Mouse (Mus musculus): ENCODE data around the gene Hist1h2bn. TPM values are rescaled to one million over a fixed set of nuclear protein-coding genes. Genes with fewer than 3 reads are reported as not detected.
A peak's percentile ranks its signal among the peaks of the same experiment; 100 is the strongest.
"Not testable (repeated sequence)": the region's sequence is repeated elsewhere in the genome, so short reads cannot be mapped to it uniquely, and the experiment has no call there.

The Hist1h2bn gene
- polyA plus RNA-seq, 1 experiment from 2014 or later = 3.5 TPM

DNA sequence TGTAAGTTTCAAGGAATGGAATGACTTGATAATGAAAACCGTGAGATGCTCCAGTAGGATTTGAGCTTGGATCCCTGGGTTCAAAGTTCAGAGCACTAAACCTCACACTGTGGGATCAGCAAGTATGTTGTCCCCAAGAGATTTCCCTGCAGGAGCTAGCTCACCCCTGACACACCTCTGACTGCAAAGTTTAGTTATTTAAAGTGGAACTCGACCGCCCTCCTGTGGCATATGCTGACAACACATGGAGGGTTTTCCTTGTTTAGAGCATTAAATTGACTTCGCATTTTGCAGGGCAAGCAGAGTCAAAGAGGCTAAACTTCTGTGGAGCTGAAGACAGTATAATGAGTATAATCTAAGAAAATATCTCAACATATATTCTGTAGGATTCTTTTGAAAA lies 49.1 kb downstream of the Hist1h2bn start:
- not testable (repeated sequence) for H3K4me3 ChIP-seq (ENCODE audit: low read depth, low read length); H3K27me3 ChIP-seq (replicated peaks; ENCODE audit: control insufficient read depth, insufficient read depth, low read length); H3K9ac ChIP-seq (ENCODE audit: low read depth, low read length); H3K9me3 ChIP-seq (ENCODE audit: control insufficient read depth, low read length); H3K36me3 ChIP-seq (ENCODE audit: control insufficient read depth, insufficient read depth, low read length); H3K4me1 ChIP-seq (ENCODE audit: control insufficient read depth, insufficient read depth, low read length); DNase-seq (ENCODE audit: low spot score); H3K4me2 ChIP-seq (ENCODE audit: low read depth, low read length); H3K27ac ChIP-seq (replicated peaks; ENCODE audit: low read depth, low read length)
- WGBS = no CpG with 5 or more reads among the region's 4 CpGs
- peak; percentile 82 for ATAC-seq (ENCODE audit: low read depth)

Small RNA genes within 50 kb of the gene (microRNA-seq; reads per million reads assigned to microRNA genes)
- gene Gm44346 (ENCODE audit: borderline number of aligned reads) = not detected
- gene Gm44357 (ENCODE audit: borderline number of aligned reads) = not detected
- not detected for gene Gm44367 (ENCODE audit: borderline number of aligned reads)
- gene Gm44454 (ENCODE audit: borderline number of aligned reads) = not detected

Other genes starting within 250 kb of the Hist1h2bn start
- 8.5 and 9.8 TPM in 2 replicates for gene Zkscan8, start 223.0 kb upstream of the Hist1h2bn start, polyA plus RNA-seq (2014; fragmentation: Nextera tagmentation; extraction: Ambion mirVana)
- gene Olfr1366, start 211.3 kb upstream of the Hist1h2bn start, polyA plus RNA-seq (2014; fragmentation: Nextera tagmentation; extraction: Ambion mirVana) = 0.14 and 0.28 TPM in 2 replicates
- gene Olfr1535, start 194.2 kb upstream of the Hist1h2bn start, polyA plus RNA-seq (2014; fragmentation: Nextera tagmentation; extraction: Ambion mirVana) = 0.12 TPM in 1 of 2 replicates, not detected in the other
- gene Olfr1364, start 172.4 kb upstream of the Hist1h2bn start, polyA plus RNA-seq (2014; fragmentation: Nextera tagmentation; extraction: Ambion mirVana) = not detected in 2 replicates
- not detected in 2 replicates for gene Olfr1362, start 140.1 kb upstream of the Hist1h2bn start, polyA plus RNA-seq (2014; fragmentation: Nextera tagmentation; extraction: Ambion mirVana)
- not detected in 2 replicates for gene Olfr11, start 111.6 kb upstream of the Hist1h2bn start, polyA plus RNA-seq (2014; fragmentation: Nextera tagmentation; extraction: Ambion mirVana)
- gene Olfr1361, start 90.7 kb upstream of the Hist1h2bn start, polyA plus RNA-seq (2014; fragmentation: Nextera tagmentation; extraction: Ambion mirVana) = 0.12 and 0.25 TPM in 2 replicates
- not detected in 2 replicates for gene Olfr1360, start 76.7 kb upstream of the Hist1h2bn start, polyA plus RNA-seq (2014; fragmentation: Nextera tagmentation; extraction: Ambion mirVana)
- 0.31 TPM in 1 of 2 replicates, not detected in the other for gene Olfr1359, start 56.0 kb upstream of the Hist1h2bn start, polyA plus RNA-seq (2014; fragmentation: Nextera tagmentation; extraction: Ambion mirVana)
- 1.4 and 1.8 TPM in 2 replicates for gene Hist1h2bl, start 38.0 kb upstream of the Hist1h2bn start, polyA plus RNA-seq (2014; fragmentation: Nextera tagmentation; extraction: Ambion mirVana)
- 10.8 and 14.8 TPM in 2 replicates for gene Hist1h2ai, start 37.7 kb upstream of the Hist1h2bn start, polyA plus RNA-seq (2014; fragmentation: Nextera tagmentation; extraction: Ambion mirVana)
- 9.5 and 9.6 TPM in 2 replicates for gene Hist1h3h, start 36.5 kb upstream of the Hist1h2bn start, polyA plus RNA-seq (2014; fragmentation: Nextera tagmentation; extraction: Ambion mirVana)
- gene Hist1h2bm, start 32.1 kb upstream of the Hist1h2bn start, polyA plus RNA-seq (2014; fragmentation: Nextera tagmentation; extraction: Ambion mirVana) = 2.2 and 2.9 TPM in 2 replicates
- gene Hist1h4j, start 19.1 kb upstream of the Hist1h2bn start, polyA plus RNA-seq (2014; fragmentation: Nextera tagmentation; extraction: Ambion mirVana) = 1.2 TPM in 2 replicates
- gene Hist1h4k, start 3.6 kb upstream of the Hist1h2bn start, polyA plus RNA-seq (2014; fragmentation: Nextera tagmentation; extraction: Ambion mirVana) = 3.8 and 6.2 TPM in 2 replicates
- gene Hist1h2ak, start 296 bp upstream of the Hist1h2bn start, polyA plus RNA-seq (2014; fragmentation: Nextera tagmentation; extraction: Ambion mirVana) = 5.5 and 8.4 TPM in 2 replicates
- gene Hist1h1b, start 26.5 kb downstream of the Hist1h2bn start, polyA plus RNA-seq (2014; fragmentation: Nextera tagmentation; extraction: Ambion mirVana) = 10.0 and 11.8 TPM in 2 replicates
- gene Hist1h3i, start 29.2 kb downstream of the Hist1h2bn start, polyA plus RNA-seq (2014; fragmentation: Nextera tagmentation; extraction: Ambion mirVana) = 127 and 141 TPM in 2 replicates
- 6.0 and 6.4 TPM in 2 replicates for gene Hist1h2an, start 33.1 kb downstream of the Hist1h2bn start, polyA plus RNA-seq (2014; fragmentation: Nextera tagmentation; extraction: Ambion mirVana)
- 0.56 and 0.61 TPM in 2 replicates for gene Hist1h2bp, start 33.3 kb downstream of the Hist1h2bn start, polyA plus RNA-seq (2014; fragmentation: Nextera tagmentation; extraction: Ambion mirVana)
- gene Hist1h2bq, start 56.1 kb downstream of the Hist1h2bn start, polyA plus RNA-seq (2014; fragmentation: Nextera tagmentation; extraction: Ambion mirVana) = 13.6 and 14.1 TPM in 2 replicates
- gene Hist1h2ao, start 56.3 kb downstream of the Hist1h2bn start, polyA plus RNA-seq (2014; fragmentation: Nextera tagmentation; extraction: Ambion mirVana) = not detected in 2 replicates
- not detected in 2 replicates for gene Hist1h4m, start 57.6 kb downstream of the Hist1h2bn start, polyA plus RNA-seq (2014; fragmentation: Nextera tagmentation; extraction: Ambion mirVana)
- 14.1 and 16.4 TPM in 2 replicates for gene Hist1h4n, start 78.1 kb downstream of the Hist1h2bn start, polyA plus RNA-seq (2014; fragmentation: Nextera tagmentation; extraction: Ambion mirVana)
- 2,692 and 2,964 TPM in 2 replicates for gene Hist1h2ap, start 79.4 kb downstream of the Hist1h2bn start, polyA plus RNA-seq (2014; fragmentation: Nextera tagmentation; extraction: Ambion mirVana)
- gene Hist1h2br, start 79.6 kb downstream of the Hist1h2bn start, polyA plus RNA-seq (2014; fragmentation: Nextera tagmentation; extraction: Ambion mirVana) = 13.5 and 14.4 TPM in 2 replicates
- 7.6 and 8.9 TPM in 2 replicates for gene Zfp184, start 191.0 kb downstream of the Hist1h2bn start, polyA plus RNA-seq (2014; fragmentation: Nextera tagmentation; extraction: Ambion mirVana)
- gene Pom121l2, start 227.1 kb downstream of the Hist1h2bn start, polyA plus RNA-seq (2014; fragmentation: Nextera tagmentation; extraction: Ambion mirVana) = 0.11 and 0.13 TPM in 2 replicates